Comparison of ENCODE assay signal across 10 mouse cellular contexts in the genomic region with DNA sequence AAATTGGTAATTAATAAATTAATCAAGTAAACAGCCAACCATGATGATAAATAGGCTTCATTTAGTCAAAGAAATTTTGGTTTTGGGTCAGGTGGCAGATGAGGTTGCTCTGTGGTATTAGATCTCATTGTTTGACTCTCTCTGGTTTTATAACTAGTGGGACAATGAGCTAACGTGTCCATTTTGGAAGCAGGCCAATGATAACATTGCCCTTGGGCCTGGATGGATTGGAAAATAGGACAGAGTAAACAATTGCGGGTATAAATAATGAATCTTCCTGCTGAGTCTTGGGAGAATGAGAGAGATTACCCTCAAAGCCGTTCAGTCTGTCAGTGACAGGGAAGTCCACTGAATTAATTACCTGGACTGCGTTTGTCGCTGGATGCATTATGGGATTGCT. TPM values are rescaled to one million over a fixed set of nuclear protein-coding genes. Genes with fewer than 3 reads are reported as not detected.
DNase-seq lines count a peak whose midpoint lies in the region; ATAC-seq and TF ChIP-seq lines count a peak whose summit lies in the region.
"Had no signal": no experiment of that assay in that cellular context is flagged by ENCODE, and none has a peak within 500 bp of the region (broad histone marks: within the 10 kb centered on the region; RNA-seq: fewer than 3 reads in every experiment).

No protein-coding gene starts in this region.

- H3K27ac ChIP-seq in liver, postnatal 0 days (ENCODE audit: low read depth): no peak overlapping the region
- H3K27ac ChIP-seq in forebrain, embryonic 11.5 days (ENCODE audit: low read depth, low read length): no peak overlapping the region
- H3K27ac ChIP-seq: forebrain, embryonic 10.5 days; midbrain, embryonic 12.5 days had no signal

- H3K9ac ChIP-seq in liver, postnatal 0 days (replicated peaks): no peak overlapping the region
- no peak overlapping the region for H3K9ac ChIP-seq in forebrain, embryonic 11.5 days (ENCODE audit: low read length)
- H3K9ac ChIP-seq: midbrain, embryonic 12.5 days had no signal

- H3K4me1 ChIP-seq in liver, postnatal 0 days (ENCODE audit: insufficient read depth): peaks cover 63% of the 10 kb centered on the region
- peaks cover 7% of the 10 kb centered on the region; the same call in 1 of the 2 replicates for H3K4me1 ChIP-seq in forebrain, embryonic 11.5 days (replicated peaks; ENCODE audit: control insufficient read depth, insufficient read depth, low read length)

- no peaks in the 10 kb centered on the region for H3K9me3 ChIP-seq in liver, postnatal 0 days (ENCODE audit: low read length)
- no peaks in the 10 kb centered on the region for H3K9me3 ChIP-seq in forebrain, embryonic 11.5 days (ENCODE audit: control insufficient read depth, low read length)
- H3K9me3 ChIP-seq: forebrain, embryonic 10.5 days; midbrain, embryonic 12.5 days had no signal

- no peak overlapping the region for H3K4me2 ChIP-seq in liver, postnatal 0 days (ENCODE audit: low read depth, low read length)
- H3K4me2 ChIP-seq in forebrain, embryonic 11.5 days (ENCODE audit: low read depth, low read length, severe bottlenecking): no peak overlapping the region
- H3K4me2 ChIP-seq: midbrain, embryonic 12.5 days had no signal

- no peak for TF ChIP-seq EP300 in liver, postnatal 0 days (IDR thresholded peaks at IDR 0.05; ENCODE audit: low read depth)

- no peak overlapping the region for H3K4me3 ChIP-seq in liver, postnatal 0 days (ENCODE audit: low read depth, low read length)
- H3K4me3 ChIP-seq in forebrain, embryonic 11.5 days (ENCODE audit: low read depth, low read length): no peak overlapping the region
- H3K4me3 ChIP-seq: forebrain, embryonic 10.5 days; midbrain, embryonic 12.5 days had no signal

- 68% methylated on average over 5 of the region's 5 CpGs for WGBS in liver, postnatal 0 days (ENCODE audit: insufficient replicate concordance)
- WGBS in forebrain, embryonic 11.5 days: 75% methylated on average over 5 of the region's 5 CpGs

- H3K27me3 ChIP-seq in liver, postnatal 0 days (ENCODE audit: insufficient read depth, low read length): no peaks in the 10 kb centered on the region
- no peaks in the 10 kb centered on the region for H3K27me3 ChIP-seq in forebrain, embryonic 11.5 days (ENCODE audit: control insufficient read depth, insufficient read depth, low read length)
- H3K27me3 ChIP-seq: midbrain, embryonic 12.5 days had no signal

- peak; percentile 72 for DNase-seq in adrenal gland, adult 2 months
- DNase-seq in adrenal gland, postnatal 25 days: no peak
- no peak for DNase-seq in liver, postnatal 0 days
- no peak for DNase-seq in liver
- DNase-seq in heart, adult 8-10 months (ENCODE audit: low spot score): peak; percentile 63
- DNase-seq in lung, postnatal 10 days: peak; percentile 68
- no peak for DNase-seq in forebrain, embryonic 11.5 days (ENCODE audit: low spot score)

- no peaks in the 10 kb centered on the region for H3K36me3 ChIP-seq in liver, postnatal 0 days (replicated peaks; ENCODE audit: insufficient read depth, low read length)
- no peaks in the 10 kb centered on the region for H3K36me3 ChIP-seq in forebrain, embryonic 11.5 days (ENCODE audit: control insufficient read depth, insufficient read depth, low read length)
- H3K36me3 ChIP-seq: midbrain, embryonic 12.5 days had no signal

- no peak for TF ChIP-seq CTCF in liver, postnatal 0 days (IDR thresholded peaks at IDR 0.05; ENCODE audit: low read depth)

- ATAC-seq in liver, postnatal 0 days: peak; percentile 68; the same call in 1 of the 2 replicates
- no peak for ATAC-seq in forebrain, embryonic 11.5 days (replicated peaks; ENCODE audit: low FRiP score)
- ATAC-seq in erythroblast, adult 5-6 weeks (replicated peaks; ENCODE audit: low FRiP score, poor library complexity, severe bottlenecking): no peak

RNA-seq across cellular contexts. Expression of a gene that starts 26.7 kb away (rescaled TPM):
- 10 to 100 TPM; 19.7 to 24.2 TPM for total RNA-seq in adrenal gland, adult 2 months (2021)
- 38.4 and 41.7 TPM in 2 replicates for polyA plus RNA-seq in adrenal gland, adult 2 months (2012; rRNA removed)
- total RNA-seq in adrenal gland, postnatal 25 days (2021): 23.3 and 23.9 TPM in 2 replicates
- polyA plus RNA-seq in liver, postnatal 0 days (2015; fragmentation: Nextera tagmentation; extraction: Ambion mirVana): 5.9 and 7.5 TPM in 2 replicates
- total RNA-seq in heart, adult 8-10 months (2022): 10 to 100 TPM; 10.1 to 14.1 (median 12.5) TPM
- 31.3 and 34.4 TPM in 2 replicates for polyA plus RNA-seq in forebrain, embryonic 11.5 days (2014; fragmentation: Nextera tagmentation; extraction: Ambion mirVana)
- total RNA-seq in erythroblast, adult 5-6 weeks (2015; ENCODE audit: low replicate concordance): 10.2 and 14.8 TPM in 2 replicates
- total RNA-seq in erythroblast, adult 5-6 weeks (2017; ENCODE audit: low replicate concordance): 1.4 and 3.7 TPM in 2 replicates

RNA-seq across cellular contexts. Expression of a gene that starts 41.0 kb away (rescaled TPM):
- 10 to 100 TPM; 30.1 to 35.0 TPM for total RNA-seq in adrenal gland, adult 2 months (2021)
- polyA plus RNA-seq in adrenal gland, adult 2 months (2012; rRNA removed): 42.0 and 49.7 TPM in 2 replicates
- total RNA-seq in adrenal gland, postnatal 25 days (2021): 33.6 and 36.0 TPM in 2 replicates
- polyA plus RNA-seq in liver, postnatal 0 days (2015; fragmentation: Nextera tagmentation; extraction: Ambion mirVana): 9.3 and 10.6 TPM in 2 replicates
- 10 to 100 TPM; 25.9 to 31.5 (median 28.5) TPM for total RNA-seq in heart, adult 8-10 months (2022)
- 39.4 and 41.8 TPM in 2 replicates for polyA plus RNA-seq in forebrain, embryonic 11.5 days (2014; fragmentation: Nextera tagmentation; extraction: Ambion mirVana)
- total RNA-seq in erythroblast, adult 5-6 weeks (2015; ENCODE audit: low replicate concordance): 3.7 and 7.7 TPM in 2 replicates
- 3.9 and 7.0 TPM in 2 replicates for total RNA-seq in erythroblast, adult 5-6 weeks (2017; ENCODE audit: low replicate concordance)

RNA-seq across cellular contexts. Expression of a gene that starts 44.2 kb away (rescaled TPM):
- total RNA-seq in adrenal gland, adult 2 months (2021): 10 to 100 TPM; 29.8 to 31.2 TPM
- polyA plus RNA-seq in adrenal gland, adult 2 months (2012; rRNA removed): 128 and 131 TPM in 2 replicates
- 35.6 and 42.3 TPM in 2 replicates for total RNA-seq in adrenal gland, postnatal 25 days (2021)
- 15.3 and 18.9 TPM in 2 replicates for polyA plus RNA-seq in liver, postnatal 0 days (2015; fragmentation: Nextera tagmentation; extraction: Ambion mirVana)
- 1 to 10 TPM; 3.4 to 4.3 (median 3.7) TPM for total RNA-seq in heart, adult 8-10 months (2022)
- 77.7 and 79.6 TPM in 2 replicates for polyA plus RNA-seq in forebrain, embryonic 11.5 days (2014; fragmentation: Nextera tagmentation; extraction: Ambion mirVana)
- 2.1 and 3.6 TPM in 2 replicates for total RNA-seq in erythroblast, adult 5-6 weeks (2015; ENCODE audit: low replicate concordance)
- total RNA-seq in erythroblast, adult 5-6 weeks (2017; ENCODE audit: low replicate concordance): 3.2 and 3.5 TPM in 2 replicates

RNA-seq across cellular contexts. Expression of a gene that starts 55.3 kb away (rescaled TPM):
- total RNA-seq in adrenal gland, adult 2 months (2021): 10 to 100 TPM in 1 of 2 experiments, 1 to 10 TPM in 1; 6.5 to 12.1 TPM
- polyA plus RNA-seq in adrenal gland, adult 2 months (2012; rRNA removed): 26.7 and 30.5 TPM in 2 replicates
- 15.7 and 17.6 TPM in 2 replicates for total RNA-seq in adrenal gland, postnatal 25 days (2021)
- 4.9 and 5.4 TPM in 2 replicates for polyA plus RNA-seq in liver, postnatal 0 days (2015; fragmentation: Nextera tagmentation; extraction: Ambion mirVana)
- 1 to 10 TPM; 2.0 to 3.2 (median 2.3) TPM for total RNA-seq in heart, adult 8-10 months (2022)
- polyA plus RNA-seq in forebrain, embryonic 11.5 days (2014; fragmentation: Nextera tagmentation; extraction: Ambion mirVana): 7.6 and 9.6 TPM in 2 replicates
- 9.6 and 12.1 TPM in 2 replicates for total RNA-seq in erythroblast, adult 5-6 weeks (2015; ENCODE audit: low replicate concordance)
- 5.7 and 16.7 TPM in 2 replicates for total RNA-seq in erythroblast, adult 5-6 weeks (2017; ENCODE audit: low replicate concordance)

RNA-seq across cellular contexts. Expression of a gene that starts 55.3 kb away (rescaled TPM):
- total RNA-seq in adrenal gland, adult 2 months (2021): 10 to 100 TPM; 40.4 to 61.5 TPM
- 319 and 423 TPM in 2 replicates for polyA plus RNA-seq in adrenal gland, adult 2 months (2012; rRNA removed)
- 73.0 and 107 TPM in 2 replicates for total RNA-seq in adrenal gland, postnatal 25 days (2021)
- polyA plus RNA-seq in liver, postnatal 0 days (2015; fragmentation: Nextera tagmentation; extraction: Ambion mirVana): 38.2 and 40.3 TPM in 2 replicates
- 1 to 10 TPM; 2.9 to 7.1 (median 5.0) TPM for total RNA-seq in heart, adult 8-10 months (2022)
- 7.1 and 9.9 TPM in 2 replicates for polyA plus RNA-seq in forebrain, embryonic 11.5 days (2014; fragmentation: Nextera tagmentation; extraction: Ambion mirVana)
- 69.0 and 77.1 TPM in 2 replicates for total RNA-seq in erythroblast, adult 5-6 weeks (2015; ENCODE audit: low replicate concordance)
- 96.9 and 181 TPM in 2 replicates for total RNA-seq in erythroblast, adult 5-6 weeks (2017; ENCODE audit: low replicate concordance)

Comparison
In these comparisons a context has a peak if more than half of its experiments do, and no peak if none do; other contexts are left out.
1. DNase-seq: peak in adrenal gland, adult 2 months (single experiment), heart, adult 8-10 months (single experiment) and lung, postnatal 10 days (single experiment); none in adrenal gland, postnatal 25 days (single experiment), liver, postnatal 0 days (single experiment), liver (single experiment) and forebrain, embryonic 11.5 days (single experiment).